Mouse (Mus musculus) layer of hippocampus, adult 2 months (tissue): ENCODE results near the gene Flvcr2. TPM values are rescaled to one million over a fixed set of nuclear protein-coding genes. Genes with fewer than 3 reads are reported as not detected.

Source experiments
- DNase-seq, 2 experiments: peaks; one replicate each; pipeline ENCODE4 v3.0.0; 2022; ENCODE audit warnings: low spot score in 2 of 2
- H3K27ac ChIP-seq: fragments of 200-600 bp; 2 replicates; pipeline ENCODE4 v1.8.1; 2022
- H3K4me3 ChIP-seq: fragments of 200-600 bp; 2 replicates; pipeline ENCODE4 v1.8.1; 2022; ENCODE audit warnings: mild to moderate bottlenecking
- CTCF ChIP-seq: fragments of 200-600 bp; conservative IDR thresholded peaks from 2 replicates; pipeline ENCODE4 v1.8.1; 2022; ENCODE audit warnings: antibody characterized with exemption, mild to moderate bottlenecking, moderate library complexity
- microRNA-seq, 2 experiments: library from miRNA; unstranded; fragments of <30 nt; microRNA quantifications; one replicate each; pipeline ENCODE4 v1.2.0; 2021
- total RNA-seq, 2 experiments: library from RNA; stranded (reverse); gene quantifications; 2 replicates each; pipeline ENCODE4 v1.2.3; 2021

The Flvcr2 gene
- total RNA-seq, 2 experiments from 2014 or later, result 2.0 to 2.6 TPM

DNA sequence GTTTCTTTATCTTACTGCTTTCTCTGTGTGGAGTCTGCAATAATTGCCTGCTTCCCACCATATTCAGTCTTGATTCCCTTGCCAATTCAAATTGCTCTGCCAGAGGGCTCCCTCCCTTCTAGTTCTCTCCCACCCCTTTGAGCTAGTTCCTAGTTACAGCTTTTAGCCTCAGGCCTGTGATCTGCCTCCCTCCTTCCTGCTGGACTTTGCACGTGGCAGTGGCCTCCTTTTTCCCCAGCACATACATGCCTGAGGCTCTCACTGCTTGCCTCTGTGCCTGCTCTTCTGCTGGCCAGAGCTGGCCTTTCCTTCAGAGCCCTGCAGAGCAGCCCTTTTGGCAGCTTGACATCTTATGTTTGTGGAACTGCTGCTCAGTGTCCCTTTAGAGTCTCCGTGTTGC is 116.2 kb downstream of the Flvcr2 start:
- peak overlapping the region; percentile 70 for H3K27ac ChIP-seq
- TF ChIP-seq CTCF, result no peak
- H3K4me3 ChIP-seq, result no peak overlapping the region
- DNase-seq, result no peak

Small RNAs within 50 kb of the gene (microRNA-seq; reads per million reads assigned to microRNA genes)
- gene Gm47285, result 0 reads per million in 2 experiments

Other genes starting within 250 kb of the Flvcr2 start
- 10 to 100 TPM; 48.2 to 49.5 TPM for gene Jdp2, start 147.5 kb upstream of the Flvcr2 start, total RNA-seq
- gene Batf, start 59.9 kb upstream of the Flvcr2 start, total RNA-seq, result under 1 TPM; 0.41 to 0.64 TPM
- 10 to 100 TPM; 57.2 to 62.6 TPM for gene Erg28, start 78.0 kb downstream of the Flvcr2 start, total RNA-seq
- 10 to 100 TPM; 48.5 to 48.6 TPM for gene Ttll5, start 78.1 kb downstream of the Flvcr2 start, total RNA-seq